Mouse (Mus musculus) c-Kit-positive CD71-negative TER-119-negative erythroid progenitor cells, embryonic 14.5 days (primary cell): ENCODE results near the gene Scrn2.
A peak's percentile ranks its signal among the peaks of the same experiment; 100 is the strongest.

Experiments
- DNase-seq: peaks from one replicate; pipeline ENCODE4 v3.0.0-alpha.2; 2013; ENCODE audit warnings: low read depth

Scrn2 gene

DNA sequence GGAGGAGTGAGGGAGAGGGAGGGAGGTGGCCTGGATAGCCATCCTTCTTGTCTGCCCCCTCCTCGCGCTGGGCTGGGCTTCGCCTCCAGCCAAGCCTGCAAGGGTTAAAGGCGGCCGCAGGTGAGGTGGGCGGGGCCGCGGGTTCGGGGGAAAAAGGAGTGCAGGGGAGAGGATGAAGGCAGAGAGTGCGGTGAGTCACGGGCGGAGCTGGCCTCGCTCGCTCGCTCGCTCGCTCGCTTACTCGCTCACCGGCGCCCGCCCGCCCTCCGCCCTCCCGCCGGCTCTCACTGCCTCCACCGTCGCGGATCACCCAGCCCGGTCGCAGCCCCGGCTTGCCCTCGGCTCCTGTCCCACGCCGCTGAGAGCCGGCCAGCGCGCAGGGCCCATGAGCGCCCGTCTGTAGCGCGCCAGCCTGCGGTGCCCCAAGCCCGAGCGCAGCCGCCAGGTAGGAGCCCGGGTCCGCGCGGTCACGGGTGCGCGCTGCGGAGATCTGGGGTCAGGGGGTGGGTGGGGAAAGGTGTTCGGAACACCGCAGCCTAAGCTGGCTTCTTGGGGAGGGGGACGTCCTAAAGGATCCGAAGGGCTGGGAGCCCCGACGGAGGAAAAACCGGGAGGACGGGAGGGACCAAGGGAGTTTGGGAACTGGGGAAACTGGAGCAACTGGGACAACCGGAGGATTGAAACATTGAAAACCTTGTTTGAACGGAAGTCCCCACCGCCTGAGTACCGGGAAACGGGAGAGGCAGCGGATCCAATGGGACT is 11.0 kb upstream of the Scrn2 start:
- no peak for DNase-seq

DNA sequence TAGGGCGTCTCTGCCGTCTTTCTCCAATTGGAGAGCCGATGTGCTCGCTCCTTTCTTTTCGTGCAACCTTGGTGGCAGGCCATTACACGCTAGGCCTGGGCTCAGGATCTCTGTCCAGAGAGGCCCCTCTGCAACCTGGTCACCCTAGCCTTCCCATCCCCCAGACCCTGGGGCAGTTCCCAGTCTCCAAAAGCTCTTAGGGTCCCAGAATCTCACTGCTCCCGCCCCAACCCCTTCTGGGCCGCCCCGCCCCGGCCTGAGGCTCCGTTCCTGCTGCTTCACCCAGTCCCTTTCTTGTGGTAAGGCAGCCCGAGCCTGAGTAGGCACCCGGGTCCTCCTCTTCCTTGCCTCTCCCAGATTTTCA is 10.4 kb upstream of the Scrn2 start:
- DNase-seq = no peak

DNA sequence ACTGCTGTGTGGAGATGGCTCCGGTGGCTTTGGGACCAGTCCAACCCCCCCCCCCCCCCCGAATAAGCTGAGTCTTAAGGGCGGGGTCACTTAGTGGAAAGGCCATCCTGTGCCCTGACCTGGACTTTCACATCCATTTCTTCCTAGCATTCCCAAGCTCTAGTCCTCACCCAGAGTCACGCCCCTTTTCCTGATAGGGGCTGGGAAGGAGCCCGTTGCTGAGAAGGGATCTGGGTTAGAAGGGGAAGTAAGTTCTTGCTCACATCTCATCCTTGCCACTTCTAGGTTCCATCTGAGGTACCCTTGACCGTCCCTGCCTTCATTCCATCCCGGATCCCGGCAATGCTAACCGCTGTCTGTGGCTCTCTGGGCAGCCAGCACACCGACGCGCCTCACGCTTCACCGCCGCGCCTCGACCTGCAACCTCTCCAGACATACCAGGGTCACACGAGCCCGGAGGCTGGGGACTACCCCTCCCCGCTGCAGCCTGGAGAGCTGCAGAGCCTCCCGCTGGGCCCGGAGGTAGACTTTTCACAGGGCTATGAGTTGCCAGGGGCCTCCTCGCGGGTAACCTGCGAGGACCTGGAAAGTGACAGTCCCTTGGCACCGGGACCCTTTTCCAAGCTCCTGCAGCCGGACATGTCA is 8.5 kb upstream of the Scrn2 start:
- DNase-seq = no peak

DNA sequence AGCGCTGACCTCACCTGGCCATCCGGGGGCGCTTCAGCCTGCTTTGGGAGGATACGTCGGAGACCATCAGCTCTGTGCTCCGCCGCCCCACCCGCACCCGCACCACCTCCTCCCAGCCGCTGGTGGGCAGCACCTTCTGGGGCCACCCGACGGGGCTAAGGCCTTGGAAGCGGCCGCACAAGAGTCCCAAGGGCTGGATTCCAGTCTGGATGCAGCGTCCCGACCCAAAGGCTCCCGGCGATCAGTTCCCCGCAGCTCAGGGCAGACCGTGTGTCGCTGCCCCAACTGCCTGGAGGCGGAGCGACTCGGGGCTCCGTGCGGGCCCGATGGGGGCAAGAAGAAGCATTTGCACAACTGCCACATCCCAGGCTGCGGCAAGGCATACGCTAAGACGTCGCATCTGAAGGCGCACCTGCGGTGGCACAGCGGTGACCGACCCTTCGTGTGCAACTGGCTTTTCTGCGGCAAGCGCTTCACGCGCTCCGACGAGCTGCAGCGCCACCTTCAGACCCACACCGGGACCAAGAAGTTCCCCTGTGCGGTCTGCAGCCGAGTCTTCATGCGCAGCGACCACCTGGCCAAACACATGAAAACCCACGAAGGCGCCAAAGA is 7.8 kb upstream of the Scrn2 start:
- peak; percentile 58 for DNase-seq

GRCm38 (mm10) chr11:97024977-97025376 is 4.8 kb upstream of the Scrn2 start:
- no peak for DNase-seq

- DNase-seq = peak; percentile 86
These were observed 3.9 kb upstream of the Scrn2 start for GRCm38 (mm10) chr11:97025721-97026344.

DNA sequence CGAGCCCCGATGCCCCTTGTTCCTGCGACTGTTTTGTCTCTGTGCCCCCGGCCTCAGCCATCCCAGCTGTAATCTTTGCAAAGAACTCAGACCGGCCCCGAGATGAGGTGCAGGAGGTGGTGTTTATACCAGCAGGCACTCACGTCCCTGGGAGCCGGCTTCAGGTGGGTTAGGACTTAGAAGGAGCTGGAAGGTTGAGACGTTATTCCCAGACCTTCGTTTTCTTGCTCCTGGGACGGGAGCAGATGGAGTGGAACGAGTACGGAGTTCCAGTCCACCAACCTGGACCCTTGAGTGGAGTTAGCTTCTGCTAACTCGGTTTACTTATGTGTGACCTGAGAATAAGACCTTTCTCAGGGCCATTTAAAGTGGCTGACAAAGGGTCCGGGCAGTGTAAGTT is 688 bp downstream of the Scrn2 start:
- no peak for DNase-seq

GRCm38 (mm10) chr11:97031977-97032376 is 2.2 kb downstream of the Scrn2 start:
- no peak for DNase-seq

DNA sequence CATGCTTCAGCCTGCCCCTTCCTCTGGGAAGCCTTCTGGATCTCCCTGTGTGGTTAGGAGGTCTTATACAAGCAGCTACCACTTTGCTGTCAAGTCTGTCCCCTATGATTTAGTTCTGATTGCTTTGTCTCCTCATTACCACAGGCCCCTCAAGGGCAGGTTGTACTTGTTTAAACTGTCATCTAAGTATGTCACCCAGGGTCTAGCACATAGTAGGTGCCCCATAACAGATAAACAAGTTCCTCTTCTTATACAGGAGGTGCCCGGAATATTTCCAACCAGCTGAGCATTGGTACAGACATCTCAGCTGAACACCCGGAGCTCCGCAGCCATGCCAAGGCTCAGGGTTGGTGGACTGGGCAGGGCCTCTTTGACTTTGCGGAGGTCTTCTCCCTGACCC is 2.8 kb downstream of the Scrn2 start:
- no peak for DNase-seq

DNA sequence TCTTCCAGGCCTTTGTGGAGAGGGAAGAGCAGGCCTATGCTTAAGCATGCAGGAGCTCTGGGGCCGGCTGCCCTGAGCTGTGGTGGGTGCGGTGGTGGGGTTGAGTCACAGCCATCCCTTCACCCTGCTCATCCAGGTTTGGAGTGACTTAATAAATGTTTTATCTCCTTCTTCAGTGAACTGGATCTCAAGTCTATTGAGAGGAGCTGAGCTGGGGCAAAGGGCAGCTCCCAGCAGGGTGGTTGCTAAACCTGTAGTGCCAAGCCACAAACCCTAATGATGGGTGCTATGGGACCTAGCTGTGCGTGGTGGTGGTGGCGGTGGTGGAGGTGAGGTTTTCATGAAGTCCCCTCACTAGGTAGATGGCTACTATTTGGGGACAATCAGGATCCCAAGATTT is 4.0 kb downstream of the Scrn2 start:
- no peak for DNase-seq

- no peak for DNase-seq
These were observed 6.4 kb downstream of the Scrn2 start for GRCm38 (mm10) chr11:97036141-97036540.

DNA sequence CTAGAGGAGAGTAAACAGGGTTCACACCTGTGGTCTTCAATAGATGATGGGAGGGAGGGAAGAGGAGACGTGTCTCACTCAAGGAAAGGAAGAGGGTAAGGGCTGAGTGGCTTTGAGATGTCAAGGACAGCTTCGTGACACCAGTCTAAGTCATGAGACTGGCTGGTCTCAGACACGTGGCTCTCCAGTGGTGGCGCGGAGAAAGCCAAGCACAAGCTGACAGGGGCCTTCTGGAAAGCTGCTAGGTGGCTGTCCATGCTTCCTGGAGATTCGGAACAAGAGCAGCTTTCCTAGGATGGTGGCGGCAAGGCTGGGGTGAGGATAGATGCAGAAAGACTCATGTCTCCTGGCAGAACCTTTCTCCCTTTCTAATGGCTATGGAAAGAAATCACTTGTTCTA is 9.1 kb downstream of the Scrn2 start:
- no peak for DNase-seq

DNA sequence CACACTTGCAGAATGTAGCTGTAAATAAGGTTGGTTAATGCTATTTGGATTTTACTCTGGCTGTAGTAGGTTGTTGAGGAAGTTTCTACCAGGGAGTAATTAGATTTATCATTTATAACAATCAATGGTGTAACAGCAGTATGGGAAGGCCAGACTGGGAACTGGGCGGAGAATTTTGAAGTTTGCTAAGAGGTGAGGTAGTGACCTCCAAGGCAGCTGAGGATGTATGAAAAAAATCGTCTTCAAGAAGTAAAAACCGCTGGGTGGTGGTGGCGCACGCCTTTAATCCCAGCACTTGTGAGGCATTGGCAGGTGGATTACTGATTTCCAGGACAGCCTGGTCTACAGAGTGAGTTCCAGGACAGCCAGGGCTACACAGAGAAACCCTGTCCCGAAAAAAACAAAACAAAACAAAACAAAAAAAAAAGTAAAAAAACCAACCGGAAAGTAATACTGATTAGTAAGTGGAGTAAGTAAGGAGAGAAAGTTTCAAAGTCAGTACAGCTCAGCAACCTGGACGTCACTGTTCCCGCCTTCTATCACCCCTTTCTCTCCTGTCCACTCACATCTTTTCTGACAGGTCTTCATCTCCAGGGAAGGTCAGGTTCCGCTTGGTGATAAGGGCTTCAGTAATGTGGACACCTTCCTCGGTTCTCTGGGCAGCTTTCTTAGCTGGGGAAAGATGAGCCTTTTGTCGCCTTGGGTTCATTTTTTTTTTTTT is 10.7 kb downstream of the Scrn2 start:
- no peak for DNase-seq

DNA sequence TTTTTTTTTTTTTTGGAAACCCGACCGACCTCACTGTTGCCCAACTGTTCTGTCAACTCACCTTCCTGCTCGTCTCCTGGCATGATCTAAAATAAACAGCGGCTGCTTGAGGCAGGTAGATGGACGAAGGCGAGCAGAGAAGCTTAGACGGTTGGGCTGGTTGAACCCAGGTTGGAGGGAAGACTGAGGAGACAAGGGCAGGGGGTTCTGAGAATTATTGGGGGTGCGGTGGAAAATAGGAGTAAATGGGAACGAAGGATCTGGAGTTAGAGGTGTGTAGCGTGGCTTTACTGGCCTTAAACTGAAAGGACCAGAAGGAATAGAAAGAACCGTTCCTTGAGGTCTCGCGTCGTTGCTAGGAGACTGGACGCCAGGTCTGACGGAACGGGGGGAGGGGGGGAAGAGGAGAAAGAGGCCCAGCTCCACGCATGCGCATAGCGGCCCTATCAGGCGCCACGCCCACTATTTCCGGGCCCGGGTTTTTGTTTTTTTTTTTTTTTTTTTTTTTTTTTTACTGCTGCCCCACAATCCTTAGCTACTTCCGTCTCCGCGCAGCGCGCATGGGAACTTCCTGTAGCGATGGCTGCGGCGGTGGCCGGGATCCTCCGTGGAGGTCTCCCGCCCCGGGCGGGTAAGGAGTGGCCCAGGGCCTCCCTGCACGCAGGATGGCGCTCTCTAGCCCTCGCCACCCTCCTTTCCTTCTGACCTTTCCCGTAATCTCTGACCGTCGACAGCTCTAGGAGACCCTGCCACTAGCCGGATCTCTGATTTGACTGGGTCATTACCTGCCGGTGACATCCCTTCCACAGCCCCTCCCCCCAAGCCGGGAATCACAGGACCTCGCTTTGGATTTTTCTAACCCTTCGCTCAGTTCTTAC is 11.5 kb downstream of the Scrn2 start, which contains the start of the genes Lrrc46 and Mrpl10:
TSS of gene Lrrc46 (minus strand) at position 386 of the 878 bp plus-strand sequence.
TSS of gene Mrpl10 (plus strand) at position 539 of the 878 bp plus-strand sequence.
- peak; percentile 89 for DNase-seq

GRCm38 (mm10) chr11:97044902-97045301 is 15.2 kb downstream of the Scrn2 start:
- DNase-seq = no peak

DNA sequence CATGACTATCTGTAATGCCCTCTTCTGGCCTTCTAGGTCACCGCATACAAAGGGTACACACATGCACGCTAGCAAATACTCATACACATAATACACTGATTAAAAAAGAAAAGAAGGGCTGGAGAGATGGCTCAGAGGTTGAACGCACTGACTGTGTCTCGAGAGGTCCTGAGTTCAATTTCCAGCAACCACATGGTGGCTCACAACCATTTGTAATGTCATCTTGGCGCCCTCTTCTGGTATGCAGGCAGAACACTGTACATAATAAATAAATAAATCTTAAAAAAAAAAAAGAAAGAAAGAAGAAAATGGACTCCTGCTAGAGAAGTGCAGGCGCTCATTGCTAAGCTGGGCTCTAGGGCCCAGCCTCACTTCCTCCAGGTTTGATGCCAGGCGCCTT is 16.1 kb downstream of the Scrn2 start:
- no peak for DNase-seq

GRCm38 (mm10) chr11:97048090-97048650 is 18.4 kb downstream of the Scrn2 start:
- DNase-seq = no peak

DNA sequence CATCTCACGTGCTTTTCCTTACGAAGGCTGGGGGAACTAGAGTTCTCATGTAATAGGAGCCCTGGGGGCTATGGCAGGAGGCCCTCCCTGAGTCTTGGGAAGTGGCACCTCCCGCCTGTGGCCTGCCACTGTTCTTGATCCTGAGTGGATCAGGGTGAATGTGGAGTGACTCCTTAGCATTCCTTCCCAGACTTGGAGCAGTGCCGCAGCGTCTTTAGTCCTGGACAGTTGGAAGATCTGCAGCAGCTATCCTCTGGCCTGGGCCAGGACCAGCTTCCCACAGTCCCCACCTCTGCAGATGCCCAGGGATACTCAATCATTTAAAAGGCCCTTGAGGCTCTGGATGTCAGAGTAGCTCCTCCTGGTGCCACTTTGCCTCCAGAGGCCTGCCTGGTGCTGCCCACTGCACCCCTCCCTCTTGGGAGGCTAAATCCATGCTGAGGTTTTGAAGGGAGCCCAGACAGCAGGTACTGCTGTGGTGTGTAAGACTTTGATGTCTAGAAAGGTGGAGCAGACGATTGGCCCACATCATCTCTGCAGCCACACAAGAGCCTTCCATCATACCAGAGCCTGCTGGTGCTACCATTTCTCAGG is 19.9 kb downstream of the Scrn2 start:
- no peak for DNase-seq

GRCm38 (mm10) chr11:97050216-97050943 is 20.6 kb downstream of the Scrn2 start, which contains the start of gene Osbpl7:
Gene Osbpl7, plus strand, starts transcription at chr11:97050628.
- peak; percentile 60 for DNase-seq
